Mouse (Mus musculus) brain, embryonic 14.5 days (tissue): ENCODE measurements around the gene Arpc5l.

Experiments used
- CTCF ChIP-seq: fragments of 200-500 bp; IDR thresholded peaks from 2 replicates; pipeline ENCODE4 v1.5.1; 2012; ENCODE audit warnings: inconsistent platforms, mild to moderate bottlenecking, moderate library complexity, borderline replicate concordance; ENCODE audit not compliant: insufficient read depth, insufficient read length; ENCODE audit errors: extremely low read depth
- POLR2A ChIP-seq: fragments of 200-500 bp; IDR thresholded peaks from 2 replicates; pipeline ENCODE4 v1.6.1; 2012; ENCODE audit warnings: mild to moderate bottlenecking, inconsistent platforms, borderline replicate concordance; ENCODE audit not compliant: poor library complexity, insufficient read depth, insufficient read length, severe bottlenecking; ENCODE audit errors: extremely low read depth

GRCm38 (mm10) chr2:39011264-39011663 lies 6.1 kb downstream of the Arpc5l start:
- no peak for TF ChIP-seq CTCF
- TF ChIP-seq POLR2A, result no peak
